Mouse (Mus musculus): ENCODE measurements around the gene Mrpl12.

- no peak for TF ChIP-seq POLR2A (IDR thresholded peaks at IDR 0.05; ENCODE audit: insufficient read length, low read depth)
- TF ChIP-seq MAX (IDR thresholded peaks at IDR 0.05; ENCODE audit: low read depth): no peak
- TF ChIP-seq USF1 (IDR thresholded peaks at IDR 0.05; ENCODE audit: low read depth): no peak
- no peak for TF ChIP-seq E2F4 (IDR thresholded peaks at IDR 0.05; ENCODE audit: insufficient read depth)
- no peak for TF ChIP-seq POLR2AphosphoS2 (IDR thresholded peaks at IDR 0.05; ENCODE audit: insufficient read length, low read depth)
- TF ChIP-seq TCF3 (IDR thresholded peaks at IDR 0.05; ENCODE audit: insufficient read length, low read depth): no peak
- TF ChIP-seq REST (IDR thresholded peaks at IDR 0.05; ENCODE audit: insufficient read depth, insufficient read length): no peak
- no peak for TF ChIP-seq MYOG (IDR thresholded peaks at IDR 0.05; ENCODE audit: control insufficient read depth in 1 of 3, insufficient read depth in 1 of 3, insufficient read length in 2 of 3, low read depth in 2 of 3)
- TF ChIP-seq CEBPB (IDR thresholded peaks at IDR 0.05; ENCODE audit: insufficient read depth, poor library complexity, severe bottlenecking): no peak
- no peak for TF ChIP-seq MYOD1 (IDR thresholded peaks at IDR 0.05; ENCODE audit: control insufficient read depth in 1 of 3, insufficient read length in 2 of 3, low read depth in 2 of 3)
- no peak for TF ChIP-seq TCF12 (IDR thresholded peaks at IDR 0.05; ENCODE audit: insufficient read depth, poor library complexity, severe bottlenecking)
These were observed 42.1 kb upstream of the Mrpl12 start, which contains the start of gene Tspan10 for GRCm38 (mm10) chr11:120442344-120442743.
